Mouse (Mus musculus) brown adipose tissue, adult 24 weeks (tissue): Measurements from ENCODE around the gene Ppm1l. TPM values are rescaled to one million over a fixed set of nuclear protein-coding genes. Genes with fewer than 3 reads are reported as not detected.

ENCODE experiments used
- H3K27ac ChIP-seq: fragments of 200-500 bp; replicated peaks from 2 replicates; pipeline ENCODE4 v1.5.1; 2012; ENCODE audit warnings: low read depth, mild to moderate bottlenecking, low read length
- H3K4me1 ChIP-seq: fragments of 200-500 bp; 2 replicates; pipeline ENCODE4 v1.6.1; 2012; ENCODE audit warnings: low read length, mixed read lengths; ENCODE audit not compliant: control insufficient read depth, insufficient read depth, insufficient read length
- H3K4me3 ChIP-seq: fragments of 200-500 bp; 2 replicates; pipeline ENCODE4 v1.5.1; 2012; ENCODE audit warnings: low read depth, mild to moderate bottlenecking, low read length, moderate library complexity; ENCODE audit not compliant: insufficient read depth
- polyA plus RNA-seq: library from polyadenylated mRNA; stranded (reverse); fragments of >200 nt; gene quantifications from 2 replicates; pipeline ENCODE4 v1.2.4, GENCODE M21; 2012; ENCODE audit not compliant: missing spikeins, insufficient read depth, insufficient read length

Gene Ppm1l
- polyA plus RNA-seq, 1 experiment = 5.0 TPM

- H3K27ac ChIP-seq = no peak overlapping the region
- peaks cover 10% of the 10 kb centered on the region for H3K4me1 ChIP-seq
- H3K4me3 ChIP-seq = peak overlapping the region; percentile 77
Measured at GRCm38 (mm10) chr3:69317251-69318125, 827 bp downstream of the Ppm1l start.

- peaks cover 10% of the 10 kb centered on the region for H3K4me1 ChIP-seq
- peak overlapping the region; percentile 77 for H3K4me3 ChIP-seq
- no peak overlapping the region for H3K27ac ChIP-seq
Measured at GRCm38 (mm10) chr3:69318131-69318951, 1.7 kb downstream of the Ppm1l start.

- Histone ChIP-seq H3K4me3 (peak overlapping the region; percentile 77), H3K27ac (no peak overlapping the region)
Measured at GRCm38 (mm10) chr3:69319061-69319720, 2.5 kb downstream of the Ppm1l start.

GRCm38 (mm10) chr3:69323982-69324381 is 7.3 kb downstream of the Ppm1l start:
- Histone ChIP-seq H3K4me1 (no peaks in the 10 kb centered on the region), H3K27ac (no peak overlapping the region), H3K4me3 (no peak overlapping the region)

More at GRCm38 (mm10) chr3:69319061-69319720, 2.5 kb downstream of the Ppm1l start:
- H3K4me1 ChIP-seq = peaks cover 10% of the 10 kb centered on the region

- Histone ChIP-seq H3K27ac (no peak overlapping the region), H3K4me3 (no peak overlapping the region), H3K4me1 (no peaks in the 10 kb centered on the region)
Measured at GRCm38 (mm10) chr3:69329910-69330309, 13.2 kb downstream of the Ppm1l start.

- H3K27ac ChIP-seq = no peak overlapping the region
- H3K4me1 ChIP-seq = no peaks in the 10 kb centered on the region
- no peak overlapping the region for H3K4me3 ChIP-seq
Measured at GRCm38 (mm10) chr3:69333819-69334218, 17.2 kb downstream of the Ppm1l start.

GRCm38 (mm10) chr3:69340486-69340885 is 23.8 kb downstream of the Ppm1l start:
- no peak overlapping the region for H3K27ac ChIP-seq
- no peaks in the 10 kb centered on the region for H3K4me1 ChIP-seq
- H3K4me3 ChIP-seq = no peak overlapping the region

GRCm38 (mm10) chr3:69340971-69341370 is 24.3 kb downstream of the Ppm1l start:
- Histone ChIP-seq H3K4me1 (no peaks in the 10 kb centered on the region), H3K27ac (no peak overlapping the region), H3K4me3 (no peak overlapping the region)

- H3K27ac ChIP-seq = no peak overlapping the region
- no peak overlapping the region for H3K4me3 ChIP-seq
- no peaks in the 10 kb centered on the region for H3K4me1 ChIP-seq
Measured at GRCm38 (mm10) chr3:69341514-69341913, 24.9 kb downstream of the Ppm1l start.

GRCm38 (mm10) chr3:69342247-69342921 is 25.7 kb downstream of the Ppm1l start:
- Histone ChIP-seq H3K4me1 (no peaks in the 10 kb centered on the region), H3K27ac (no peak overlapping the region), H3K4me3 (no peak overlapping the region)

- H3K4me1 ChIP-seq = no peaks in the 10 kb centered on the region
- H3K4me3 ChIP-seq = no peak overlapping the region
- no peak overlapping the region for H3K27ac ChIP-seq
Measured at GRCm38 (mm10) chr3:69343124-69343523, 26.5 kb downstream of the Ppm1l start.

GRCm38 (mm10) chr3:69346514-69346913 is 29.9 kb downstream of the Ppm1l start:
- Histone ChIP-seq H3K4me1 (no peaks in the 10 kb centered on the region), H3K4me3 (no peak overlapping the region)

GRCm38 (mm10) chr3:69348197-69348920 is 31.7 kb downstream of the Ppm1l start:
- Histone ChIP-seq H3K27ac (no peak overlapping the region), H3K4me3 (no peak overlapping the region), H3K4me1 (no peaks in the 10 kb centered on the region)

More at GRCm38 (mm10) chr3:69346514-69346913, 29.9 kb downstream of the Ppm1l start:
- H3K27ac ChIP-seq = no peak overlapping the region

GRCm38 (mm10) chr3:69348921-69349237 is 32.2 kb downstream of the Ppm1l start:
- Histone ChIP-seq H3K27ac (no peak overlapping the region), H3K4me3 (no peak overlapping the region), H3K4me1 (no peaks in the 10 kb centered on the region)
